Mouse (Mus musculus) telencephalon, adult 2 months (tissue): Measurements from ENCODE around the gene Slc22a21.
A peak's percentile ranks its signal among the peaks of the same experiment; 100 is the strongest.
"Not testable (repeated sequence)": the region's sequence is repeated elsewhere in the genome, so short reads cannot be mapped to it uniquely, and the experiment has no call there.

Source experiments
- DNase-seq: peaks from one replicate; pipeline ENCODE4 v3.0.0-alpha.2; 2011; ENCODE audit warnings: low read depth, low spot score

Slc22a21 gene

GRCm38 (mm10) chr11:53979788-53980621 is at the start of gene Slc22a21:
Slc22a21 (minus strand) TSS chr11:53980332.
- DNase-seq, result no peak

GRCm38 (mm10) chr11:54028997-54029396 is 48.9 kb upstream of the Slc22a21 start:
- DNase-seq, result no peak

- DNase-seq, result no peak
Observed at GRCm38 (mm10) chr11:54028044-54028951, 48.2 kb upstream of the Slc22a21 start, which contains the start of gene Slc22a4. Slc22a4 (minus strand) TSS chr11:54028090.

- no peak for DNase-seq
Observed at GRCm38 (mm10) chr11:54027131-54028043, 47.3 kb upstream of the Slc22a21 start.

- no peak for DNase-seq
Observed at GRCm38 (mm10) chr11:54026491-54027041, 46.4 kb upstream of the Slc22a21 start.

GRCm38 (mm10) chr11:54021396-54022093 is 41.4 kb upstream of the Slc22a21 start:
- DNase-seq, result no peak

- no peak for DNase-seq
Observed at GRCm38 (mm10) chr11:54018893-54019732, 39.0 kb upstream of the Slc22a21 start.

GRCm38 (mm10) chr11:54017596-54017995 is 37.5 kb upstream of the Slc22a21 start:
- no peak for DNase-seq

- no peak for DNase-seq
Observed at GRCm38 (mm10) chr11:54016051-54016450, 35.9 kb upstream of the Slc22a21 start.

- DNase-seq, result no peak
Observed at GRCm38 (mm10) chr11:54012961-54013360, 32.8 kb upstream of the Slc22a21 start.

- DNase-seq, result no peak
Observed at GRCm38 (mm10) chr11:54011255-54011654, 31.1 kb upstream of the Slc22a21 start.

- DNase-seq, result no peak
Observed at GRCm38 (mm10) chr11:54008416-54008920, 28.3 kb upstream of the Slc22a21 start.

GRCm38 (mm10) chr11:54007717-54008116 is 27.6 kb upstream of the Slc22a21 start:
- no peak for DNase-seq

- no peak for DNase-seq
Observed at GRCm38 (mm10) chr11:54006901-54007300, 26.8 kb upstream of the Slc22a21 start.

- DNase-seq, result not testable (repeated sequence)
Observed at GRCm38 (mm10) chr11:54006362-54006761, 26.2 kb upstream of the Slc22a21 start.

GRCm38 (mm10) chr11:54004734-54005133 is 24.6 kb upstream of the Slc22a21 start:
- DNase-seq, result no peak

GRCm38 (mm10) chr11:54004221-54004620 is 24.1 kb upstream of the Slc22a21 start:
- DNase-seq, result no peak

GRCm38 (mm10) chr11:54002761-54003717 is 22.9 kb upstream of the Slc22a21 start:
- DNase-seq, result peak; percentile 65
